Mouse (Mus musculus) bone marrow macrophage, adult 2 months (primary cell): ENCODE measurements around the gene Cenpa.

Experiments
- CTCF ChIP-seq: IDR thresholded peaks from 2 replicates; pipeline ENCODE4 v1.5.1; 2012; ENCODE audit warnings: low read depth, mild to moderate bottlenecking, low read length, moderate library complexity
- POLR2A ChIP-seq: IDR thresholded peaks from 2 replicates; pipeline ENCODE4 v1.6.1; 2012; ENCODE audit warnings: mild to moderate bottlenecking, low read depth, low read length, borderline replicate concordance

DNA sequence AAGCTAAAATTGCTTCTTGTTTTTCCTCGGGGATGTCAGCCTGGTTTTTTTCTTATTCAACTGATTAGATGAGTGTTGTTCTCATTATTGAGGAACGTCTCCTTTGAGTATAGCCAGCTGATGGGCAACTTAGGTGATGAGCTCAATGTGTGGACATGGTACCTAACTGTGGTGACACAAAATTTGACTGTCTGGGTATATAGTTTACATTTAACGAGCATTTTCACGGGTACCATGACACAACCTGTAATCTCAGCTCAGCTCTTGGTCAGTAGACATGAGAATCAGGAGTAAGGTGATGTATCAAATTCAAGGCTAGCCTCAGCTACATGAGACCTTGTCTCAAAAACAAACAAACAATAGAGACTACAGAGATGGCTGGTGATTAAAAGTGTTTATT is 50.9 kb downstream of the Cenpa start:
- TF ChIP-seq CTCF (no peak), POLR2A (no peak)
